Mouse (Mus musculus): ENCODE measurements around the gene Acbd3.

- TF ChIP-seq CTCF (IDR thresholded peaks at IDR 0.05; ENCODE audit: low read depth) (no peak), EP300 (IDR thresholded peaks at IDR 0.05; ENCODE audit: low read depth) (no peak)
Observed at GRCm38 (mm10) chr1:180800022-180800421, 74.2 kb downstream of the Acbd3 start.
